Mouse (Mus musculus): ENCODE measurements around the gene Trim25.

Gene Trim25

GRCm38 (mm10) chr11:89065297-89065696 is 66.1 kb downstream of the Trim25 start:
- no peak for DNase-seq (ENCODE audit: low spot score)

GRCm38 (mm10) chr11:89066126-89066525 is 67.0 kb downstream of the Trim25 start:
- DNase-seq (ENCODE audit: low spot score): no peak

- no peak for DNase-seq (ENCODE audit: low spot score)
Measured at GRCm38 (mm10) chr11:89066750-89067149, 67.6 kb downstream of the Trim25 start, which contains the start of gene Dgke. Gene Dgke (minus strand): TSS chr11:89066850.

GRCm38 (mm10) chr11:89067301-89067822 is 68.2 kb downstream of the Trim25 start:
- no peak for DNase-seq (ENCODE audit: low spot score)

GRCm38 (mm10) chr11:89067871-89068490 is 68.8 kb downstream of the Trim25 start:
- DNase-seq (ENCODE audit: low spot score): no peak

GRCm38 (mm10) chr11:89068649-89069048 is 69.5 kb downstream of the Trim25 start:
- no peak for DNase-seq (ENCODE audit: low spot score)

GRCm38 (mm10) chr11:89069303-89069702 is 70.1 kb downstream of the Trim25 start:
- peak; percentile 66 for DNase-seq (ENCODE audit: low spot score)
